Mouse (Mus musculus) heart, postnatal 0 days (tissue): ENCODE data around the gene Glis3.

Experiments
- CTCF ChIP-seq: IDR thresholded peaks from 2 replicates; pipeline ENCODE4 v1.5.1; 2016; ENCODE audit warnings: antibody characterized with exemption, control low read depth, low read depth
- EP300 ChIP-seq: IDR thresholded peaks from 2 replicates; pipeline ENCODE4 v1.6.1; 2016; ENCODE audit warnings: antibody characterized with exemption, low read depth

DNA sequence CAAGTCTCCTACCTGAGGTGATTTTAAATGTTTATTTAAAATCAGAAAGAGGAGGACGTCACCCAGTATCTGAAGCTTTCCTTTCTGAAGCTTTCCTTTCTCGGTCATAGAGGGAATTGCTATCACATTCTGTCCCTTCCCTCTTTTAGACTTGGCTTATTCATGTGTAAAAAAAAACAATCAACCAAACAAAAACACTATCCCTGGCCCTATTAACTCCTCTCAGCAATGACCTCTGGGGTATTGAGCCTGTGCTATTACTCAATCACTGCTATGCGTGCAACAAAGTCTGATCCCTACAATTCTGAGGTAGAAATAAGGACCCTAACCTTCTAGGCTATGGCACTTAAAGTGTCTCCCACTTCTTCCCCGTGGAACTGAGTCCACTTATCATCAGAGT lies 311.7 kb downstream of the Glis3 start:
- TF ChIP-seq EP300 (no peak), CTCF (no peak)
